Mouse (Mus musculus) adrenal gland, postnatal 10 days (tissue): Measurements from ENCODE around the gene Otud4. TPM values are rescaled to one million over a fixed set of nuclear protein-coding genes. Genes with fewer than 3 reads are reported as not detected.
"Not testable (repeated sequence)": the region's sequence is repeated elsewhere in the genome, so short reads cannot be mapped to it uniquely, and the experiment has no call there.

ENCODE experiments used
- DNase-seq: peaks from one replicate; pipeline ENCODE4 v3.0.0; 2021; ENCODE audit warnings: mixed read lengths
- total RNA-seq, 2 experiments: library from RNA; stranded (reverse); gene quantifications; 2 replicates each; pipeline ENCODE4 v1.2.3; 2021

Otud4 gene
- total RNA-seq, 2 experiments from 2014 or later = 40.1 to 44.6 TPM

- peak; percentile 97 for DNase-seq
Observed at GRCm38 (mm10) chr8:79638707-79639549, 490 bp upstream of the Otud4 start.

DNA sequence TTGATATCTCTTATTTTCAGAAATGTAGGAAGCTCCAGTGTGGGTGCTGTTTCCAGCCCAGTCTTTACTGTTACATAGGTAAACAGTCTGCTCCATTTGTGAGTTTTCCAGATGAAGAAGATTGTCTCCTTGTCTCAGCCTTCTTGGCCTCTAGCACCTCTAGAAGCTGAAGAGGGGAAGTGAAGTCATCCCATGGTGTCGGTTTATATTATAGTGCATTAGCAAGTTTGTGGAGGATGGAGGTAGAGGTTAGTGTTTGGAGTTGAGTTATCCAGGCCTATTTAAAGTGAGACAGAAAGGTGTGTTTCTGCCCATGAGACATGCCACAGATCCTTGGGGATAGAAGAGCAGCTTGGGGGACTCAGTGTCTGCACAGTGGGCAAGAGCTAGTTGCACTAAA lies 1.7 kb downstream of the Otud4 start:
- no peak for DNase-seq

DNA sequence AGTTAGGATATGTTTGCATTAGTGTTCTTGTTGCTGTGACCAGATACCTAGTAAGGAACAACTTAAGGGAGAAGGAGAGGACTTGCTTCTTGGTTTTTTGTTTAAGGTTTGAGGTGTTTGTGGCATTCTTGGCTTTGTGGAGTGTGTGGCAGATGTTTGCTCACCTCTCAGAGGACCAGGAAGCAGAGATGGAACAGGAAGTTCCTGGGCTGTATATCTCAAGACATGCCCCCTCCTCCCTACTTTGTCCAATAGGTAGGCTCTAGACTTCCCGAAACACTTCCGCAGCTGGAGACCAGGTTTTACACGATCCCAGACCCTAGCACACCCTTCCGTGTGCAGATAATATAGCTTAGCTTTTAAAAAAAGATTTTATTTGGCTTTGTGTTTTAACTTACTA lies 10.2 kb downstream of the Otud4 start:
- no peak for DNase-seq

DNA sequence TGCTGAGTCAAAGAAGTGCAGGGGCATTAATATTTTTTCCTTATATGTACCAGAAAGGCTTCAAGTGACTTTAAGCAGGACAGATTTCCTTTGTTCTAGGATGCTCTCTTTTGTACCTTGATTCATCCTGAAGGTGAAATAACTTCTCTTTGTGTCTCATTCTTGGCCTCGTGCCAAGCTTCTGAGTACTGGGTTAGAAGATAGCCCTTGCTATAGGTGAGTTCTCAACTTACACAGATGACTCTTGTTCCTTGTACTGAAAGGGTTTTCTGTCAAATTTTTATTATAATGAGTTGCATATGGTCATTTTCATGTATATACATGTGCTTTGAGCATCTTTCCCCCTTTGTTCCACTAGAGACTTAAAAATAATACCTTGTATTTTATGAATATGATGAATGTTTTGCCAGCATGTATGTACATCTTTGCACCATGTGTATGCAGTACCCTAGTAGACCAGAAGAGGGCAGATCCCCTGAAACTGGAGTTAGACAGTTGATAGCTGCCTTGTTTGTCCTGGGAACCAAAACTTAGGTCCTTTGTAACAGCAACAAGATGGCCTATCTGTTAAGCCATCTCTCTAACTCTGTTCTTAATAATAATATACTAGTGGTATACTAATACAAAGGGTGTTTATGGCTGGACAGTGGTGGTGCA lies 10.9 kb downstream of the Otud4 start:
- DNase-seq = peak; percentile 23

DNA sequence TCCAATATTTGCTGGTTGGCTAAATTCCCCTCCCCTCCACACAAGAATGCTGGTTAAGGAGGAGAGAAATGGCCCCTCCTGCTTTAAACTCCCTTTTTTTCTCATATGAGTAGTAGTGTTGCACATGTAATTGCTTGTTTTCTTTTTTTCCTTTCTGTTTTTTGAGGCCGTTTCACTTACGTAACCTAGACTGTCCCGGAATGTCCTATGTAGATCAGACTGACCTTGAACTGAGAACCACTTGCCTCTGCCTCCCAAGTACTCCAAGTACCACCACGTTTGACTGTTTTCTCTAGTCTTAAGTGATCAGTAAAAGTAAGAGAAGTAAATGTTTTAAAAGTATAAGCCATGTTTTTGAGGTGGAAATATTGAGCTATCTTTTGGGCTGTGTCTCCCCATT lies 14.3 kb downstream of the Otud4 start:
- DNase-seq = no peak

GRCm38 (mm10) chr8:79658715-79659114 lies 19.3 kb downstream of the Otud4 start:
- DNase-seq = not testable (repeated sequence)

DNA sequence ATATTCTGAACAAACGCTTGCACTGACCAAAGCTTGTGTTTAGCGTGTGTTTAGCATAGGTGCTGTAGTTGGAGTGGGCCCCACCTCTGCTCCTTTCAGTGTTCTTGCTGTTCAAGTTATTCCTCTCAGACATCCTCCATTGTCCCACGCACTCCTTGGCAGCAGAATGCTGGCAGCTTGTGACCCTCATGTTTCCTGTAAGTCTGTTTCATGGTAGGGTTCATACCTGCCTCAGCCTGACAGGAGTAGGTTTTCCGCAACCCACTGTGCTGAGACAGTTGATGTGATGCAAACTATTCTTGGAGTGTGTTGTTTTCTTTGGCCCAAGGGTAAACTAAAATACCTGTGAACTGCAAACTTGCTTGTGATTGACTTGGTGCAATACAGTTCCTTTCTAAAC lies 37.0 kb downstream of the Otud4 start:
- no peak for DNase-seq

GRCm38 (mm10) chr8:79679005-79679404 lies 39.6 kb downstream of the Otud4 start:
- no peak for DNase-seq

- not testable (repeated sequence) for DNase-seq
Observed at GRCm38 (mm10) chr8:79680083-79680482, 40.7 kb downstream of the Otud4 start.

GRCm38 (mm10) chr8:79680555-79680954 lies 41.1 kb downstream of the Otud4 start:
- peak; percentile 52 for DNase-seq

DNA sequence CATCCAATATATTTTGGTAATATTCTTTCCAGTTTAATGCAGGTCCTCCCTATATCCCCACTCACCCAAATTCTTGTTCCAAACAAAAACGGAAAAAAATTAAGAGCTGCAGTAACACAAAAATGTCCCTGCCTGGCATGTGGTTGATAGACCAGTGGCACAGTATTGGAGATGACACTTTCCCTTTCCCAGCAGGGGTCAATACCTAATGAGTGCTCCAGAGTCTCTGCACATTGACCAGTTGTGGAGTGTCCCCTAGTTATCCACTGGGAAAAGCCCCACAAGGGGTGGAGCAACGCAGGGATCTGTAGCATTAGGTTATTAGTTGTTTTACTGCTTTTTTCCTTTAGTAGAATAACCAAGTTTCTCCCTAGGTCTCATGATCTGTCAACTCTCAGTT lies 41.5 kb downstream of the Otud4 start:
- DNase-seq = no peak

GRCm38 (mm10) chr8:79685927-79686326 lies 46.5 kb downstream of the Otud4 start:
- not testable (repeated sequence) for DNase-seq

DNA sequence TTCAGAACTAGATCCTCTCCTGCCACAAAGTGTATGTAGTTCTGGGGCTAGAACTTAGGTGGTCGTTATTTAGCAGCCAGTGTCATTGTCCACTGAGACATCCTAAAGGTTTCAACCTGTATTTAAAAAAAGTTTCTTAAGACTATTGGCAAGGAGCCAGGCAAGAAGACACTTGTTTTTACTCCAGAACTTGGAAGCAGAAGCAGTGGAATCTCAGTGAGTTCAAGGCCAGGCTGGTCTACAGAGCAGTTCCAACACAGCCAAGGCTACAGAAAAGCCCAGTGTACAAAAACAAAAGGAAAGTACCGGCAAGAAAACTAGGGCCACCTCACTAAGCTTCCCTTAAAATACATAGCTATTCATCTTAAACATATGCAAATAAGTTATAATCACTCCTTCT lies 53.1 kb downstream of the Otud4 start:
- DNase-seq = peak; percentile 26

- DNase-seq = no peak
Observed at GRCm38 (mm10) chr8:79706687-79707086, 67.3 kb downstream of the Otud4 start.

DNA sequence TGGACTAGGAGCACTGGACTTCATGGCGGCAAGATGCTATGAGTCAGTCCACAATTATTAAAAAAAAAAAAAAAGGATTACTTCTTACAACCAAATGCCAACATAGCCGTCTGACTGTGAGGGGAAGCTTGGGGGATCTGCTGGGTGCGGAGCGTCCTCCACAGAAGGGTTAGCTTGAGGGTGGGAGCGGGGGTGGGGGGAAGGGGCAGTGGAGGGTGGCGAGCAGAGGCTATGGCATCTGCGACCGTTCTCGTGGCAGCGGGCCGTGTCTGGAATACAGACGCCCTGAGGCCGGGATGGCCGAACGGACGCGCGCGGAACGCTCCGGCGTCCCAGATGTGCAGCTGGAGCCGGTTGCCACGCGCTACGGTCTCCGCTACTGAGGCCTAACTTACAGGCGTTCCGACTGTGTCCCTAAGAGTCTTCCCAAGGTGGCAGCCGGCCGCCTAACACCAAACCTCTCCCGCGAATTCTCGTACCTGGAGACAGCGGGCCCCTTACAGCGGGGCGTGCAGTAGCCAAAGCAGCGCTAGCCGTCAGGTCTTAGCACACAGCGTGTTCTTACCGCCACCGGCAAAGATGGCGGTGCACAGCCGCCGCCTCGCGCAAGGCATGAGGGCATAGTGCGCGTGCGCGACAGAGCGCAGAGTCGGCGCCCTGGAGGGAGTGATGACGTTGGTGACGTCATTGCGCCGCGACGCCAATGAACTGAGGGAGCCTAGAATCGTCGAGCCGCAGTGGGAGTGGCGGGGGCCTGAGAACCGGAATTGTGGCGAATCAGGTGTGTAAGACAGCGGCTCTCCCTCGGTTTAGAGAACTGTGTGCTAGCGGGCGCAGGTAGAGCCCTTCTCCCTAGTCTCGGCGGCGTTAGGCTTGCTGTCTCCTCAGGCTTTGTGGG lies 71.9 kb downstream of the Otud4 start, which contains the start of the genes Abce1 and Anapc10:
Gene Abce1, minus strand, starts transcription at position 677 of the 898 bp plus-strand sequence.
Gene Anapc10, plus strand, starts transcription at position 757 of the 898 bp plus-strand sequence.
- peak; percentile 99 for DNase-seq

- no peak for DNase-seq
Observed at GRCm38 (mm10) chr8:79712676-79713075, 73.3 kb downstream of the Otud4 start.

GRCm38 (mm10) chr8:79721537-79721936 lies 82.1 kb downstream of the Otud4 start:
- no peak for DNase-seq

GRCm38 (mm10) chr8:79723308-79723707 lies 83.9 kb downstream of the Otud4 start:
- no peak for DNase-seq

DNA sequence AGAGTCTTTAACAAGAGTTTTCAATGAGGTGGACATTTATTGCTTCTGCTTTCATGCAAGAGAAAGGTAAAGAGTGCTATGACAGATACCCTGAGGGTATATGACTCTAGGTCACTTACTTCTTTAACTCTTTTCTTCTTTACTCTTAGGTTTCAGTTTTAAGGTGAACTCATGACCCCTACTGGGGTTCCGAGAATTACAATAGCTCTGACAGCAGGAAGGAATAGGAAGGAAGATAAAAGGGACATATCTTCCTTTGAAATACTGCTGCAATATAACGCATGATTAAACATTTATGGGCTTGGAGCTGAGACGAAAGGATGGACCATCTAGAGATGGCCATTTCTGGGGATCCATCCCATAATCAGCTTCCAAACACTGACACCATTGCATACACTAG lies 85.2 kb downstream of the Otud4 start:
- no peak for DNase-seq
